Mouse (Mus musculus) liver, postnatal 0 days (tissue): ENCODE measurements around the gene 2610318N02Rik. TPM values are rescaled to one million over a fixed set of nuclear protein-coding genes. Genes with fewer than 3 reads are reported as not detected.
"Not testable (repeated sequence)": the region's sequence is repeated elsewhere in the genome, so short reads cannot be mapped to it uniquely, and the experiment has no call there.

ENCODE experiments used
- ATAC-seq: fragments of 200-750 bp; cut with Nextera tagmentation; 2 replicates; pipeline ENCODE4 v1.8.0; 2017; ENCODE audit warnings: mild to moderate bottlenecking, moderate library complexity
- DNase-seq: peaks from one replicate; pipeline ENCODE4 v3.0.0-alpha.2; 2016
- H3K27ac ChIP-seq: fragments of 300-500 bp; sonication (generic); 2 replicates; pipeline ENCODE4 v1.5.1; 2014; ENCODE audit warnings: antibody characterized with exemption, moderate library complexity, mild to moderate bottlenecking, low read depth
- H3K27me3 ChIP-seq: fragments of 300-500 bp; sonication (generic); 2 replicates; pipeline ENCODE4 v1.6.1; 2014; ENCODE audit warnings: low read length, control low read depth, mixed read lengths; ENCODE audit not compliant: insufficient read depth
- H3K36me3 ChIP-seq: fragments of 300-500 bp; sonication (generic); replicated peaks from 2 replicates; pipeline ENCODE4 v1.6.1; 2014; ENCODE audit warnings: mild to moderate bottlenecking, control low read depth, low read length, moderate library complexity, mixed read lengths; ENCODE audit not compliant: insufficient read depth
- H3K4me1 ChIP-seq: fragments of 300-500 bp; sonication (generic); 2 replicates; pipeline ENCODE4 v1.6.1; 2014; ENCODE audit warnings: antibody characterized with exemption, mild to moderate bottlenecking, control low read depth; ENCODE audit not compliant: insufficient read depth
- H3K4me2 ChIP-seq: fragments of 300-500 bp; sonication (generic); 2 replicates; pipeline ENCODE4 v1.6.1; 2014; ENCODE audit warnings: low read depth, mild to moderate bottlenecking, low read length, moderate library complexity, mixed read lengths
- H3K4me3 ChIP-seq: fragments of 300-500 bp; sonication (generic); 2 replicates; pipeline ENCODE4 v1.5.1; 2014; ENCODE audit warnings: low read depth, low read length
- H3K9ac ChIP-seq: fragments of 300-500 bp; sonication (generic); replicated peaks from 2 replicates; pipeline ENCODE4 v1.6.1; 2014; ENCODE audit warnings: mild to moderate bottlenecking, moderate library complexity
- H3K9me3 ChIP-seq: fragments of 300-500 bp; sonication (generic); 2 replicates; pipeline ENCODE4 v1.6.1; 2016; ENCODE audit warnings: mild to moderate bottlenecking, control low read depth, low read length, mixed read lengths
- CTCF ChIP-seq: sonication (generic); IDR thresholded peaks from 2 replicates; pipeline ENCODE4 v1.5.1; 2016; ENCODE audit warnings: antibody characterized with exemption, low read depth
- EP300 ChIP-seq: IDR thresholded peaks from 2 replicates; pipeline ENCODE4 v1.6.1; 2016; ENCODE audit warnings: antibody characterized with exemption, low read depth, mild to moderate bottlenecking
- whole genome bisulfite sequencing: fragments of 180-500 bp; shearing (Covaris S2); extraction: QIAGEN DNeasy Blood & Tissue Kit; methylation state at CpG from one replicate; pipeline ENCODE4 v1.1.7; 2014; ENCODE audit not compliant: insufficient replicate concordance; 5-methylcytosine and 5-hydroxymethylcytosine counted together
- polyA plus RNA-seq: library from polyadenylated mRNA; unstranded; fragments of >200 nt; fragmentation: Nextera tagmentation; extraction: Ambion mirVana; gene quantifications from 2 replicates; pipeline ENCODE4 v1.2.1, GENCODE M21; 2015

Gene 2610318N02Rik
- polyA plus RNA-seq = 4.6 and 5.2 TPM in 2 replicates

GRCm38 (mm10) chr16:17124871-17125520 is at the start of gene 2610318N02Rik:
TSS of gene 2610318N02Rik (minus strand) at chr16:17125167.
- no peak within 1 kb of the TSS for H3K27ac ChIP-seq
- no peaks in the 10 kb centered on the region for H3K27me3 ChIP-seq
- peak within 1 kb of the TSS; percentile 58 for H3K9ac ChIP-seq

DNA sequence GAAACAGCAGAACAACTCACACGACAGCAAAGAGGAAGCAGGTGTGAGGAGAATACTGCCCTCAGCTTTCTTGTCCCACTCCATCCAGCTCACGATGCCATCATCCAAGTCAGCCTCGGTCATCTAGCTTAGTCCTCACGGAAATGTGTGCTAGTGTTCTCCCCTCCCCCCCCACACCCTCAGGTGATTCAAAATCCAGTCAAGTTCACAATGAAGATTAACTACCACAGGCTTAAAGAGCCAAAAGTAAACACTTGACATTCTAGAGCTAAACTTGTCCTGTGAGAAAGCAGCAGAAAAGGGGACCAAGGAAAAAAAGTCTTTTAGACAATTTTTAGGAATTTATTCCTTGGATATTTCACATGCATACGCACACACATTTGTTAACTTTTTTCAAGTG is 43.1 kb upstream of the 2610318N02Rik start:
- no peak overlapping the region for H3K4me3 ChIP-seq
- H3K27ac ChIP-seq = no peak overlapping the region
- no peak for ATAC-seq
- H3K9ac ChIP-seq = no peak overlapping the region
- H3K4me1 ChIP-seq = no peaks in the 10 kb centered on the region
- no peaks in the 10 kb centered on the region for H3K9me3 ChIP-seq
- DNase-seq = no peak
- no peaks in the 10 kb centered on the region for H3K27me3 ChIP-seq
- TF ChIP-seq EP300 = no peak
- TF ChIP-seq CTCF = no peak
- peaks cover 40% of the 10 kb centered on the region for H3K36me3 ChIP-seq
- no peak overlapping the region for H3K4me2 ChIP-seq
- 84% methylated on average over 5 of the region's 5 CpGs for WGBS

More at GRCm38 (mm10) chr16:17124871-17125520, at the start of gene 2610318N02Rik:
- peak; percentile 98 for ATAC-seq
- Histone ChIP-seq H3K9me3 (no peaks in the 10 kb centered on the region), H3K36me3 (no peaks in the 10 kb centered on the region), H3K4me2 (peak within 1 kb of the TSS; percentile 75), H3K4me1 (peaks cover 21% of the 10 kb centered on the region), H3K4me3 (peak within 1 kb of the TSS; percentile 50)
- peak; percentile 87 for DNase-seq
- no peak for TF ChIP-seq EP300
- no peak for TF ChIP-seq CTCF
- under 1% methylated on average over 25 of the region's 25 CpGs for WGBS

DNA sequence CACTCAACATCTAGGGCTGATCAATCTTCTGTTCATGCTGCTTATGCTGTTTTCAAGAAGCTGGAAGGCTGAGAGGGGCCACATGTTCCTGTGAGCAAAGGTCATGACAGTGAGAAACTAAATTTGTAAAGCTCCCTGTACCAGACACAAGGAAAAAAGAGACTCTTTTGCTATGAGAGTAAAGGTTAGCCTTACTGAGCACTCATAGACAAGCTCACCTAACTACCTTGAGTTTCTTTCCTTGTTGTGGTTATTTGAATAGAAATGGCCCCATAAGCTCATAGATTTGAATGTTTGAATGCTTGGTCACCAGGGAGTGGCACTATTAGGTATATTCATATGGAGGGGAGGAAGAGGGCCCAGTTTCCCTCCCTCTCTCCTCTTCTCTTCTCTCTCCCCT is 42.2 kb upstream of the 2610318N02Rik start:
- H3K4me3 ChIP-seq = no peak overlapping the region
- ATAC-seq = no peak
- DNase-seq = no peak
- H3K27me3 ChIP-seq = no peaks in the 10 kb centered on the region
- H3K4me2 ChIP-seq = no peak overlapping the region
- no peaks in the 10 kb centered on the region for H3K4me1 ChIP-seq
- H3K9me3 ChIP-seq = no peaks in the 10 kb centered on the region
- H3K36me3 ChIP-seq = peaks cover 36% of the 10 kb centered on the region
- H3K9ac ChIP-seq = no peak overlapping the region
- TF ChIP-seq CTCF (no peak), EP300 (no peak)
- H3K27ac ChIP-seq = no peak overlapping the region

GRCm38 (mm10) chr16:17165478-17165877 is 40.5 kb upstream of the 2610318N02Rik start:
- not testable (repeated sequence) for DNase-seq, H3K4me1 ChIP-seq, H3K9ac ChIP-seq, ATAC-seq, H3K4me2 ChIP-seq, H3K4me3 ChIP-seq, H3K9me3 ChIP-seq, H3K27ac ChIP-seq, H3K27me3 ChIP-seq
- WGBS = 86% methylated on average over 1 of the region's 1 CpGs
- peaks cover 28% of the 10 kb centered on the region for H3K36me3 ChIP-seq

DNA sequence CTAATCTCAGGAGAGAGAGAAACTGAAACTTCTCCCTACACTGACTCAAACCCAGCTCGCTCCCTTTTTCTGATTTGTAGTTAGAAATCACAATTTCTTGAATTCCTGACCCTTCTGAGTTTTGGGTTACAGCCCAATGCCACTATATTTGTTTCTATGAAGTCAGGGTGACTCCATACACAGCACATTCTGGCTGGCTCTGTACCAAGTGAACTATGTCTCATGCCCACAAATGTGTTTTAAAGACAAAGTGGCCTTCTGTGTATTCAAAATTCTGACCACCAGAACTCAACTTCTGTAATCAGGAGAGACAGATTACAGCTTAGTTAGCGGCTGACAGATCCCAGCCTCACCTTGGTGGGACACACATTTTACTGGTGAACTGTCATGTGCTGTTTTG is 29.4 kb upstream of the 2610318N02Rik start:
- Histone ChIP-seq H3K4me2 (no peak overlapping the region), H3K9me3 (no peaks in the 10 kb centered on the region), H3K36me3 (peaks cover 46% of the 10 kb centered on the region), H3K27ac (no peak overlapping the region), H3K4me3 (no peak overlapping the region), H3K27me3 (no peaks in the 10 kb centered on the region), H3K9ac (no peak overlapping the region), H3K4me1 (no peaks in the 10 kb centered on the region)
- TF ChIP-seq EP300 (no peak), CTCF (no peak)
- WGBS = 89% methylated on average over 2 of the region's 2 CpGs
- no peak for DNase-seq
- no peak for ATAC-seq

GRCm38 (mm10) chr16:17151874-17152273 is 26.9 kb upstream of the 2610318N02Rik start:
- Histone ChIP-seq H3K27me3 (no peaks in the 10 kb centered on the region), H3K4me2 (no peak overlapping the region), H3K9me3 (no peaks in the 10 kb centered on the region), H3K4me1 (peaks cover 14% of the 10 kb centered on the region), H3K36me3 (peaks cover 23% of the 10 kb centered on the region), H3K9ac (no peak overlapping the region), H3K4me3 (no peak overlapping the region), H3K27ac (no peak overlapping the region)
- no peak for TF ChIP-seq EP300
- no peak for TF ChIP-seq CTCF
- WGBS = 95% methylated on average over 4 of the region's 4 CpGs
- ATAC-seq (no peak), DNase-seq (no peak)
